8 mouse cellular contexts compared by ENCODE assay signal in the genomic region with DNA sequence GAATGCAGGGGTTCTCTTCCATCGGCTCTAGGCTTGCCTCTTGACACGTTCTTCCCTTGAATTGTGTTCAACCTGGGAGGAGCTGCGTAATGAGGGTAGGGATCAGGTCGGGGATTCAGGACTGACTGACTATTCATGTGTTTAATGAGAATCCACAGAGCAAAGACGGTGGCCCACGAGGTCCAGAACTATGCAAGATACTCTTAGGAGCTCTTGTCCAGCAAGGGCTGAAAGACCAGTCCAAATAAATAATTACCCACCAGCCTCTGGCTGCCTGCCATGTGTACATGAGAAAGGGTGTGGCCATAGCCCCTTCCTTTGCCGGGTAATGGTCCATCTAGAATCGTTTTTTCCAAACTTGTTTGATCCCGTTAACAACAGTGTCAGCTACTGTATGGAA. TPM values are rescaled to one million over a fixed set of nuclear protein-coding genes. Genes with fewer than 3 reads are reported as not detected.
A peak's percentile ranks its signal among the peaks of the same experiment; 100 is the strongest.
DNase-seq lines count a peak whose midpoint lies in the region; TF ChIP-seq lines count a peak whose summit lies in the region.

No protein-coding gene starts in this region.

- H3K4me3 ChIP-seq in gastrocnemius, adult 2 months = no peak overlapping the region
- peak overlapping the region; percentile 23 for H3K4me3 ChIP-seq in cerebellum, adult 2 months (replicated peaks; ENCODE audit: insufficient read depth, low read depth, low read length)
- H3K4me3 ChIP-seq in macrophage (ENCODE audit: inconsistent target) = no peak overlapping the region

- WGBS in cerebellum, adult 2 months = 10% methylated on average over 9 of the region's 9 CpGs
- WGBS in macrophage (ENCODE audit: missing documents) = 74% methylated on average over 9 of the region's 9 CpGs

- TF ChIP-seq CTCF in gastrocnemius, adult 2 months (IDR thresholded peaks at IDR 0.05) = no peak
- no peak for TF ChIP-seq CTCF in cerebellum, adult 2 months (IDR thresholded peaks at IDR 0.05; ENCODE audit: borderline replicate concordance, insufficient read depth, low read depth, low read length)

- peaks cover 55% of the 10 kb centered on the region for H3K4me1 ChIP-seq in cerebellum, adult 2 months (ENCODE audit: control insufficient read depth, insufficient read depth, low read length)

- no peaks in the 10 kb centered on the region for H3K36me3 ChIP-seq in macrophage (ENCODE audit: inconsistent target)

- intact Hi-C loops in gastrocnemius, adult 2 months (cut with DNase I) = no loop called here

- H3K79me2 ChIP-seq in macrophage (ENCODE audit: inconsistent target) = peaks cover 96% of the 10 kb centered on the region

- no peak for TF ChIP-seq POLR2A in cerebellum, adult 2 months (IDR thresholded peaks at IDR 0.05; ENCODE audit: borderline replicate concordance, insufficient read depth, low read length)

- H3K27me3 ChIP-seq in cerebellum, adult 2 months (ENCODE audit: control insufficient read depth, insufficient read depth, low read length) = no peaks in the 10 kb centered on the region

- H3K27ac ChIP-seq in gastrocnemius, adult 2 months = peak overlapping the region; percentile 38
- peak overlapping the region; percentile 25 for H3K27ac ChIP-seq in cerebellum, adult 2 months (ENCODE audit: insufficient read depth, low read length)
- H3K27ac ChIP-seq in macrophage = peak overlapping the region; percentile 99

- DNase-seq in gastrocnemius, adult 2 months = no peak
- DNase-seq in gastrocnemius, postnatal 25 days = no peak
- DNase-seq in cerebellum, adult 2 months = peak in 1 of 2 experiments; percentile 50
- peak; percentile 92 for DNase-seq in kidney, adult 11 months
- DNase-seq in right cerebral cortex, adult 18-20 months = no peak
- no peak for DNase-seq in natural killer cell, adult 2 months (ENCODE audit: low spot score in 2 of 2)
- DNase-seq in left cerebral cortex, adult 9 months (ENCODE audit: low spot score in 2 of 2) = no peak

RNA-seq across cellular contexts. Expression of a gene that starts 4.9 kb away (rescaled TPM):
- total RNA-seq in gastrocnemius, adult 2 months (2021) = 10 to 100 TPM; 27.4 to 34.5 TPM
- total RNA-seq in gastrocnemius, postnatal 25 days (2021) = 10 to 100 TPM; 26.4 to 29.8 TPM
- polyA plus RNA-seq in cerebellum, adult 2 months (2012; rRNA removed) = 63.7 and 72.5 TPM in 2 replicates
- 100 to 1,000 TPM; 201 to 426 (median 339) TPM for total RNA-seq in macrophage (2018; cell fraction: chromatin; rRNA removed)
- total RNA-seq in macrophage (2018; cell fraction: cytosol; rRNA removed) = 100 to 1,000 TPM; 130 to 224 (median 189) TPM
- total RNA-seq in macrophage (2018; cell fraction: nucleus; rRNA removed) = 100 to 1,000 TPM; 176 to 364 (median 261) TPM
- 74.5 to 135 TPM (median 101 TPM) in 3 replicates for polyA plus RNA-seq in macrophage (2018)

Comparison
In these comparisons a context has a peak if more than half of its experiments do, and no peak if none do; other contexts are left out.
1. H3K27ac ChIP-seq: peak in every context shown above with its lines; median percentile 99 in macrophage; 38 in gastrocnemius, adult 2 months; 25 in cerebellum, adult 2 months.